Mouse (Mus musculus) brain, adult 2 months (tissue): ENCODE data around the gene Gm2310.
"Not testable (repeated sequence)": the region's sequence is repeated elsewhere in the genome, so short reads cannot be mapped to it uniquely, and the experiment has no call there.

Source experiments
- DNase-seq: peaks from one replicate; pipeline ENCODE4 v3.0.0; 2011; ENCODE audit warnings: low read depth, low spot score

The Gm2310 gene

GRCm38 (mm10) chr15:8519853-8520252, at the start of gene Gm2310:
Gene Gm2310, minus strand, starts transcription at chr15:8519953.
- DNase-seq, result not testable (repeated sequence)

DNA sequence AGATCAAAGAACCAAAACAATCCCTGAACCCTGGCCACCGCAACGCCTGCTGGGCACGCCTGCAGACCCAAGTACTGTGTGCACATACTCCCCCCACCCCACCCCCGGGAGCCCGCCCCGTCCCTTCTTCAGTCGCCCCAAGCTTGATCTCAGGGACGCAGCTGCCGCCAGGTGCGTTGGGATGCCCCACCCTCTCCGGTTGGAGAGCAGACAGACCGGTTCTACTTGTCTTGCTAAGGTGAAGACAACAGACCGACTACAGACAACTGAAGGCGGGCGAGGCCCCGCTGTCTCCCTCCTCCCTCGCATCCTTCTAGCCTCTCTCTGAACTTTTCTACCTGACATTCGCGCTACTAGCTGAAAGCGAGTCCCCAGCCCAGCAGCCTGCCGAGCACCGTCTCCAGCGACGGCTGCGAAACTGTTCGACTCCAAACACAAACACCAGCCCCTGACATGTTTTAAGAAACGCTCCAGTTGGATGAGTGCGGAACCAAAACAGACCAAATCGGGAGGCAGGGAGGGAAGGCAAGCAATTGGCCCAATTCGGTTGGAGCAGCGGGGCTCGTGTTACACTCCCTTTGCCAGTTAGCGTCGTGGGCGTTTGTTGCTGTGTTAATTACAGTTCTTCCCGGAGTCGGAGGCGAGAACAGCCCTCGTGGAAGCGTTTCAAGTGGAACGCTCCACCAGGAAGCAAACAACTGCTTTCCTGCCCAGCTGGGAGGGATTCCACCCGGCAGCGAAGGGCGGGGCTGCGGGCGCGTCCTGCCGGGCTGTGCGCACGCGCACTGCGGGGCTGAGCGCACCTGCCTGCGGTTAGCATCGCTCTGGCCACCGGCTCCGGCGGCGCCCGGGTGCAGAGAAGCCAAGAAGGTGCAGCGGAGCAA, 49.1 kb upstream of the Gm2310 start:
- DNase-seq, result peak; percentile 95

- DNase-seq, result no peak
Observed at GRCm38 (mm10) chr15:8568286-8568644, 48.5 kb upstream of the Gm2310 start.

DNA sequence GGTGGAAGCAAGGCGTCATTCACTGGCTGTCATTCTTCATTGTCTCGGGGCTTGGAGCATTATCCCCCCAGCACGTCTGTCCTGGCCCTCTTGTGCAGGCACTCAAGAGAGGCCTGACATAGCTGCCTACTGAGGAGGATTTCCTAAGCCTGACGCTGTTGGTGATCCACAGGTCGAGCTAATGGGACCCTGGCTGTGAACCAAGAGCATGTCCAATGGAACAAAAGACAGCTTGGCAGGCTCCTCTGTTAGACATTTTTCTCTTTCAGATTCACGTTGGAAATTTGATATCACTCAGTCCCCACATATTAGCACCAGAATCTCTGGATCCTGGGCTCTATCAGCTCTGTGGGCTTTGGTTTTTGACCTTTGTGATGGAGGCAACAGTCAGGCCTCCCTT, 45.7 kb upstream of the Gm2310 start:
- DNase-seq, result no peak

GRCm38 (mm10) chr15:8564331-8564730, 44.6 kb upstream of the Gm2310 start:
- no peak for DNase-seq

GRCm38 (mm10) chr15:8563423-8564194, 43.9 kb upstream of the Gm2310 start:
- no peak for DNase-seq

GRCm38 (mm10) chr15:8562776-8563175, 43.0 kb upstream of the Gm2310 start:
- DNase-seq, result no peak

DNA sequence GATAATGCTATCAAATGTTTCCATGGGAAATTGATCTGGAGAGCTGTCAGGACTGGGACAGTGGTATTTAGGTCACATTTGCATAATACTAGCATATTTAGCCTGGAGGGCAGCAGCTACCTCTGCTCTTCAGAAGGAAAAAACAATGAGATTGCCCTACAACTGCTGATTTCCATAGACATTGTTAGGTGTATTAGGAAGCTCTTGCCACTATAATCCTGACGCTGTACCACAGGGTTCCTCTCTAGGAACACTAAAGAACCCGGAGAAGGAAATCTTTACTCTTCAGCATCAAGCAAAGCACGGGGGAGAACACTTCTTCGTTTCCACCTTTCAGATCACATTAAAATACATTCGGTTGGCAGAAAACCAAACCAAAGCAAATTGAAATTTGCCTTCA, 11.4 kb upstream of the Gm2310 start:
- DNase-seq, result peak; percentile 3

- no peak for DNase-seq
Observed at GRCm38 (mm10) chr15:8512957-8513356, 6.8 kb downstream of the Gm2310 start.

GRCm38 (mm10) chr15:8511861-8512260, 7.9 kb downstream of the Gm2310 start:
- DNase-seq, result peak; percentile 54

- DNase-seq, result no peak
Observed at GRCm38 (mm10) chr15:8502431-8502830, 17.3 kb downstream of the Gm2310 start.

DNA sequence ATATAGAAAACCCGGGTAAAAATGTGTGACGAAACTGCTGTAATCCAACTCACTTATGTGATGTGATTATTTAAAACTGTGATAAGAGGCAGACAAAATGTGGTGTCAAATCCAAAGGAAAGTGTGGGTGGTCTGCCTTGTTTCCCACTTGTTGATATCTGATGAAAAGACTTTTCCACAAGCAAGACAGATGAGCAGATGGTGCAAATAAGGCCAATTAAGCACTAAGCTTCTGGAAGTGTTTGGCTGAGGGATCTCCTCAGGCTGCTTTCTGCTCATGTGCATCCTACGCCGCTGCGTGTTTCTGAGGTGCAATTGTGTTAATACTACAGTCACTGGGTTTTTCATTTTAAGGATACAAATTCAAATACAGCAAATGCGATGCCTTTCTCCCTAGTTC, 34.5 kb downstream of the Gm2310 start:
- DNase-seq, result peak; percentile 25

- no peak for DNase-seq
Observed at GRCm38 (mm10) chr15:8469006-8469575, 50.7 kb downstream of the Gm2310 start.
